ENCODE assay signal across 10 mouse cellular contexts in genomic region chr17:13573036-13573435, GRCm38 (mm10).
DNase-seq lines count a peak whose midpoint lies in the region; ATAC-seq lines count a peak whose summit lies in the region.
"Had no signal": no experiment of that assay in that cellular context is flagged by ENCODE, and none has a peak within 500 bp of the region (broad histone marks: within the 10 kb centered on the region; RNA-seq: fewer than 3 reads in every experiment).

No protein-coding gene starts in this region.

- peaks cover 36% of the 10 kb centered on the region for H3K4me1 ChIP-seq in forebrain, embryonic 15.5 days
- peaks cover 41% of the 10 kb centered on the region for H3K4me1 ChIP-seq in midbrain, embryonic 15.5 days
- H3K4me1 ChIP-seq: kidney, embryonic 15.5 days had no signal

- H3K36me3 ChIP-seq in forebrain, embryonic 15.5 days, result no peaks in the 10 kb centered on the region
- no peaks in the 10 kb centered on the region for H3K36me3 ChIP-seq in midbrain, embryonic 15.5 days (replicated peaks)
- H3K36me3 ChIP-seq: kidney, embryonic 15.5 days had no signal

- peak; percentile 69; the same call in 1 of the 2 replicates for ATAC-seq in common myeloid progenitor, adult 5-6 weeks (replicated peaks; ENCODE audit: low read depth, poor library complexity, severe bottlenecking)
- no peak for ATAC-seq in forebrain, embryonic 15.5 days (replicated peaks)
- no peak; the same call in 1 of the 2 replicates for ATAC-seq in midbrain, embryonic 15.5 days (replicated peaks)

- no peaks in the 10 kb centered on the region for H3K9me3 ChIP-seq in forebrain, embryonic 15.5 days
- H3K9me3 ChIP-seq in midbrain, embryonic 15.5 days, result no peaks in the 10 kb centered on the region
- H3K9me3 ChIP-seq: kidney, embryonic 15.5 days had no signal

- H3K9ac ChIP-seq in forebrain, embryonic 15.5 days (replicated peaks), result no peak overlapping the region
- no peak overlapping the region for H3K9ac ChIP-seq in midbrain, embryonic 15.5 days
- H3K9ac ChIP-seq: kidney, embryonic 15.5 days had no signal

- peak overlapping the region; percentile 83 for H3K27ac ChIP-seq in forebrain, embryonic 15.5 days (replicated peaks)
- peak overlapping the region; percentile 77 for H3K27ac ChIP-seq in midbrain, embryonic 15.5 days
- H3K27ac ChIP-seq: kidney, embryonic 15.5 days had no signal

- no peak overlapping the region for H3K4me2 ChIP-seq in forebrain, embryonic 15.5 days (replicated peaks)
- no peak overlapping the region for H3K4me2 ChIP-seq in midbrain, embryonic 15.5 days
- H3K4me2 ChIP-seq: kidney, embryonic 15.5 days; liver, embryonic 11.5 days had no signal

- H3K27me3 ChIP-seq in forebrain, embryonic 15.5 days, result no peaks in the 10 kb centered on the region
- H3K27me3 ChIP-seq in midbrain, embryonic 15.5 days (replicated peaks), result no peaks in the 10 kb centered on the region
- H3K27me3 ChIP-seq: kidney, embryonic 15.5 days had no signal

- H3K4me3 ChIP-seq in forebrain, embryonic 15.5 days, result no peak overlapping the region
- H3K4me3 ChIP-seq in midbrain, embryonic 15.5 days, result no peak overlapping the region
- H3K4me3 ChIP-seq: kidney, embryonic 15.5 days had no signal

- DNase-seq in thymus, postnatal 10 days (ENCODE audit: low spot score in 2 of 2), result peak; percentile 39 to 52
- DNase-seq in neural tube, embryonic 10.5 days (ENCODE audit: extremely low spot score, low spot score), result no peak
- no peak for DNase-seq in frontal cortex, postnatal 14 days (ENCODE audit: low spot score in 2 of 2)
- DNase-seq in layer of hippocampus, adult 18-20 months (ENCODE audit: low spot score in 2 of 2), result no peak
- DNase-seq: adrenal gland, postnatal 25 days had no signal

- WGBS in forebrain, embryonic 15.5 days, result 64% methylated on average over 9 of the region's 9 CpGs
- WGBS in midbrain, embryonic 15.5 days, result 55% methylated on average over 9 of the region's 9 CpGs

Comparison
In these comparisons a context has a peak if more than half of its experiments do, and no peak if none do; other contexts are left out.
1. DNase-seq: peak in thymus, postnatal 10 days (2 of 2); none in neural tube, embryonic 10.5 days (single experiment), frontal cortex, postnatal 14 days (0 of 2) and layer of hippocampus, adult 18-20 months (0 of 2).